Mouse (Mus musculus): Measurements from ENCODE around the gene Kras. TPM values are rescaled to one million over a fixed set of nuclear protein-coding genes. Genes with fewer than 3 reads are reported as not detected.

The Kras gene
- 10 to 100 TPM; 18.3 to 35.8 TPM for polyA plus RNA-seq (2017; shearing (Covaris generic))

DNA sequence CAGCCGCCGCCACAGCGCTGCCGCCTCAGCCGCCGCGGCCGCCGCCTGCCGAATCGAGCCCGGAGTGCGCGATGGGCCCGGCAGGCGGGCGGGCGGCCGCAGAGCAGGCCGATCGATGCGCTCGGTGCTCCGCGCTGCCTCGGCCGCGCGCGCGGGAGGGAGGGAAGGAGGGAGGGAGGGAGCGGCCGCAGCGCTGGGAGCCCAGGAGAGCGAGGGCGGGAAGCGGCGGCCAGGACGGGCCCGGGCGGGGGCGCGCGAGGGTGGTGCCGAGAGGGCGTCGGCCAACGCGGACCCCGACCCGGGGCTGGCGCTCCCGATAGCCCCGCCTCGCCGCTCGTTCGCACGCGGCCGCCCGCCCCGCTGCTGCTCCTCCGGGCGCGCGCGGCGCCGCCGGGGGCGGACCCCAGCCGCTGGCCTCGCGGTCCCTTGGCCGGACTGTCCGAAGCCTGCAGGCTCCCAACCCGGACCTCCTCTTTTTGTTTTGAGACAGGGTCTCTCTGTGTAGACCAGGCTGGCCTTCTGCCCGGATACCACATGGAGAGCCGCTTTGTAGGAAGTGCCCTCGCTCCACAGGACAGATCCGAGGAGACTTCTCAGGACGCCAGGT is at the start of gene Kras:
TSS of gene Kras (minus strand) at position 55 of the 607 bp plus-strand sequence.
- peak; percentile 68 for ATAC-seq

DNA sequence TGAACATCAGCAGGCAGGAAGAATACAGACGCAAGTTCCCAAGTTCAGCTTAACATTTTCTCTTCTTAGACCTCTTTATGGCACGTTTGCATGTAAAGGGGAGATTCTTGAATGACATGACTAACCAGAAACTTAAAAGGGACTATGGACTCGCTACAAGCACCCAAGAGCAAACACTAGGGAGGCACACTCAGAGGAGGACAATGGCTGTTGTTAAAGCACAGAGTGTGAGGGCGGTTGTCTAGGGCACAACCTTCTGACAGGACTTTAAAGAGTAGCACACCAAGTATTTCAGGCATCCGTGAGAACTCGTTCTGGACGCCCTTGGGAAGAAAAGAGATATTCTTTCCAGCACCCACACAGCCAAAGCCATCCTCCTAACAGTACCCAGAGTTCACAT is 47.6 kb upstream of the Kras start:
- ATAC-seq, result no peak

DNA sequence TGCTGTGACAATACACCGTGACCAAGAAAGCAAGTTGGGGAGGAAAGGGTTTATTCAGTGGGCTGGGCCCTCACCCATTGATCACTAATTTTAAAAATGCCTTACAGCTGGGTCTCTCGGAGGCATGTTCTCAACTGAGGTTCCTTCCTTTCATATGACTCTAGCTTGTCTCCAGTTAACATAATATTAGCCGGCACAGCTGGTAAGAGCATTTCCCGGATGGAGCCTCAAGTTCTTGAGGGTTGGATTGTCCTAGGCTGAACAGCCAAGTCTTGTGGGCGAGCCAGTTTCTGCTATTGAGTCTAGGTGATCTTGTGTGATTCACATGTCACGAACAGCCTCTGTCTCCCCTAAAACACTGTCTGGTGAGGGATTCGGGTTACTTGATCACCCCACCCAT is 46.9 kb upstream of the Kras start:
- no peak for ATAC-seq

DNA sequence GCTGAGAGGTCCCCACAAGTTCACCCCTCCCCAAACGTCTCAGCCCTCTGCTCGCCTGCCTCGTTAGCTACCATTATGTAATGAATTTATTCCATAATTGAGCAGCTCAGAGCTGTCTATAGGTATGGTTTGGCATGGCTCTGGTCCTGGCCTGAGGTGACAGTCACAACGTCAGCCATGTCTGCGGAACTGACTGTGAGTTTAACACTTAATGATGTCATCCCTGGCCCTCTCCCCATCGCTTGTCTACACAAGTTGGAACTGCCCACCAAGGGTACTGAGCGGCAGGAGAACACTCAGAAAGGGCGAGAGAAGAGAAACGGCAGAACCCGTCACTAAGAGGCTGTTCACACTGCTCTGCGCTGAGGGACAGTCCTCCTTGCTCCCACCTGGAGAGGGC is 45.1 kb upstream of the Kras start:
- ATAC-seq, result no peak

DNA sequence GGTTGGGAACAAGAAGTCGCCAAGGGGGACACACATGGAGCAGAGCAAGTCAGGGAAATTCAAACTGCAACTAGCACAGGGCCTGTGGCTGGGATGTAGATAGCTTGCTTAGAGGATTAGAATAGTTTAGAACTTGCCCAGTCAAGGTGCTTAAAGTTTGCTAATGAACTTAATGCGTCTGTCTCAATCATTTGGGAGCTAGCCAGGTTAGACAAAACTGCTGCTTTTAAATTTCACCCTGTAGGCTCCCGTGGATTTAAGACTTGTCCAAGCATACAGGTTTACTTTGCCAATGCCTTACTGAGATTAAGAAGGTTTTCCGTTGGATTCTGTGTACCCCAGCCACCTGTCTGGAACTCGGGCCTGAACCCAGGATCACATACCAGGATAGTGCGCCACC is 43.1 kb upstream of the Kras start:
- no peak for ATAC-seq

DNA sequence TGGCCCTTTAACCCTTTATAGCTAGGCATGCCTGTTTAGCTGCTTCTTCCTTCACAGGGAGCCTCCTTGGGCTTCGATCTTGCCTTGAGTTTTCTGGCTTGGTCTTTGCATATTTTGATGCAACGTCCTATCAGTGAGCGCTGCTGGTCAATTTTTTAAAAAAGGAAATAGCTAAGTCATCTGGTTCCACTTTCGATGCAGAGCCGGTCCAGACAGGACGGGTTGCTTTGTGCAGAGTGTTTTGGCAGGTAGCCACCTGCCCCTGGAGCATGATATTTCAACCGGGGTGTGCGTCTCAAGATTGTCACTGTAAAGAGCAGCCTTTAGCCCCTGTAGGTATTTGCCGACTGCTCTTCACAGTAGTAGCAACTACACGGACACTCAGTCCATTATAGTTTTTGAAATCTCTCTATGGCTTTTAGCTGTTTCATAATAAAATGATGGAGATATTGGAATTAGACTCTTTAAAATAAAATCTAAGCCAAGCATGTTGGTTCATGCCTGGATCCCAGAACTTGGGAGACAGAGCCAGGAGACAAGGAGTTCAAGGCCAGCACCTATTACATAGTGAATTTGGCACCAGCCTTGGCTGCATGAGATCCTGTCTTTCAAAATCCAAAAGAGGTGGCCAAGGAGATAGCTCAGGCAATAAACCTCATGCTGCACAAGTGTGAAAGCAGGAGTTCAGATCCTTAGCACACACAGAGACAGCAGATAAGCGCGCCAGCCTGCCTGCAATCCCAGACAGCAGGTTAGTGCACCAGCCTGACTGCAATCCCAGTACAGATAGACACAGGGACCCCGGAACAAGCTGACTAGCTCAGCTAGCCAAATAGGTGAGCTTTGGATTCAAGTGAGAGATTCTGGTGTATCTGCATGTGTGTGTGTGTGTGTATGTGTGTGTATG is 41.6 kb upstream of the Kras start:
- no peak for ATAC-seq

DNA sequence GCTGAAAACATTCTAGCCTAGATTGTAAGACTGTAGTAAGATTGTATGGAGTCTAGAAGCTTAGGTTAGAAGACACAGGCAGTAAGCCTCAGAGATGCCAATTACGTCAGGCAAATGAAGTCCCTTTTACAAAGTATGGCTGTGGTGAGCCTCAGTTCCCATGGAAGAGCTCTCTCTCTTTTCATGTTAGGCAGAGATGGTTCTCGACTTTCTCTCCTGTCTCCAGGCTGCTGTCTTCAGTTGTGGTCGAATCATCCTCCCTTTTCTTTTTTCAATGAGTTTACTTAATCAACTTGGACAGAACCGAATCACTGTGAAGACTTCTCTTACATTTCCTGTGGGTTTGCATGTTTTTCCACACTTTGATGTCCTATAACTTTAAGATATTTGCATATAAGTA is 35.6 kb upstream of the Kras start:
- ATAC-seq, result peak; percentile 49

DNA sequence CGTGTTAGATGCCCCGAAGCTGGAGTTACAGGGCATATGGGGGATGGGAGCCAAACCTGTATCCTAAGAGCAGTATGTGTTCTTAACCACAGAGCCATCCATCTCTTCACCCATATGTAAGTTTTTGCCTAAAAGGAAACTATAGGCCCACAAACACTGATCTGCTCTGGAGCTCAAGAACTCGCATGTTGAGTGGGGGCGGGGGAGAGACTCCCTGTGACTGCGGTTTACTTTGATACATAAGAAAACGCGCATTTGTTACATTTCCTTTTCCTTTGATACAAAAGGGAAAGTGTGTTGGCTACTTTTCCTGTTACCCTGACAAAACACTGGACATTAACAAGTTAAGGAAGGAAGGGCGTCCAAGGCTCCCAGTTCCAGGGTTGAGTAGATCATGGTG is 34.2 kb upstream of the Kras start:
- ATAC-seq, result peak; percentile 43

DNA sequence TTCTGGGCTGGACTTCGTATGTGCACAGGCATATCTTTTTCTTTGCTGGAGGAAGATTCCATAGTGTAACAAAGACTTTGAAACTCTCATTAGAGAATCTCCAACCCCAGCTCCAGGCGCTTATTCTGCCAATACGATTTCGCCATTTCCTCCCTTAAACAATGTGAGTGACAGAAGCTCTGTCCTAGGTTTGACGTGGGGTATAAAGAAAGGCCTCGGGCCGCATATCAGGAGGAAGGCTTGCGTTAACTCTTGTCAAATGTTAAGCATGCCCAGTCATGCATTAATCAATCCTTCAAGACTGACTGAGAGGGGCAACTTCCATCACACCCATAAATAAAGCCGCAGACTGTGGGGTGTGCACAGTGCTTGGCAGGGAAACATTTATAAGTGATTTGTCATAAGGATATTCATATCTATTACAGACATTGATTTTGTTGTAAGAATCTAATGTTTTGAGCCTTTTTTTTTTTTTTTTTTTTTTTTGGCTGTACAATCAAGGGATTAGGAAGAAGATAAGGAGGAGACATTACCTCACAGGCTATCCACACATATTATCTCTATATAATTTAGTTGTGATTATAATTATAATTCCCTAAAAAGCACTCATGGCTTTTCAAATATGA is 27.2 kb upstream of the Kras start:
- ATAC-seq, result no peak

DNA sequence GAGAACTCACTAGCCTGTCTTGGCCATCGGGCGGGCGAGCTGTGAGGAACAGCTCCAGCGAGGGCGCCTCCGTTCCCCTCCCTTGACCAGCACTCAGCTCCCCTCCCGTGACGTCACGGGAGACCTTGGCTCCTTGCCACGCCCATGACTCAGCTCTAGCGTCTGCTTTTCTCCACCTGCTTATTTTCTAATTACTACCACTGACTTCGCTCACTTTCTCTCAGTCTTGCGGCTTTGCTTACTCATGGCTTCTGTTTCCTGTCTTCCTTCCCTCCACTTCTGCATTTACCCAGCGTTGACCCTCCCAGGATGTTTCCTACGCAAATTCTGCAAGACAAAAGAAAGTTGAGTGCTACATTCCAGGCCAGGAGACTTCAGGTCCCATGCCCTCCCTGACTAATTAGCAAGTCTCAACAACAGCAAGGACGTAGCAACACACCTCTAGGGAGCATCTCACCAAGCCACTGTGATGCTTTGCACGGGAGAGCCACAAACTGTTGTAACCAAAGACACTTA is 26.3 kb upstream of the Kras start:
- ATAC-seq, result peak; percentile 87

DNA sequence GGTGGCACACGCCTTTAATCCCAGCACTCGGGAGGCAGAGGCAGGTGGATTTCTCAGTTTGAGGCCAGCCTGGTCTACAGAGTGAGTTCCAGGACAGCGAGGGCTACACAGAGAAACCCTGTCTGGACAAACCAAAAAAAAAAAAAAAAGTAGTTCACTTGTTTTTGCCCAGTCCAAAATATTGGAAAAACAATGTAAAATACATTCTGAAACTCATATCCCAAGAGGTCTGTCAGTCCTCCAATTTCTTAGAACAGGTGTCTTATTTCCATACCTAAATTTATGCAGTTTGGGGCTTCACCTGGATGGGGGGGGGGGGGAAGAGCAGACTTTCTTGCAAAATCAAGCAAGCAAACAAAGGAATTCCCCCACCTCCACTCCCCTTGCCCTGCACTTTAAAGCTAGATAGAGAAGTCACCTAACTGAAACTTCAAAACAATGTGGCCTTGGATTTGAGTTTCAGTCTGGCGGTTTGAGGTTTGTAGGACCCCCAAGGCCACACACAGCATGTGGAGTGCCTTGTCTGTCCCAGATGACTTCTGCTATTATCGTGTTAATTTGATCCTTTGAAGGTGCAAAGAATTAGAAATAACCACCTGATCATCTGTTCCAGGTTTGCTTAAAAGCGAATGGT is 25.7 kb upstream of the Kras start:
- peak; percentile 49 for ATAC-seq

DNA sequence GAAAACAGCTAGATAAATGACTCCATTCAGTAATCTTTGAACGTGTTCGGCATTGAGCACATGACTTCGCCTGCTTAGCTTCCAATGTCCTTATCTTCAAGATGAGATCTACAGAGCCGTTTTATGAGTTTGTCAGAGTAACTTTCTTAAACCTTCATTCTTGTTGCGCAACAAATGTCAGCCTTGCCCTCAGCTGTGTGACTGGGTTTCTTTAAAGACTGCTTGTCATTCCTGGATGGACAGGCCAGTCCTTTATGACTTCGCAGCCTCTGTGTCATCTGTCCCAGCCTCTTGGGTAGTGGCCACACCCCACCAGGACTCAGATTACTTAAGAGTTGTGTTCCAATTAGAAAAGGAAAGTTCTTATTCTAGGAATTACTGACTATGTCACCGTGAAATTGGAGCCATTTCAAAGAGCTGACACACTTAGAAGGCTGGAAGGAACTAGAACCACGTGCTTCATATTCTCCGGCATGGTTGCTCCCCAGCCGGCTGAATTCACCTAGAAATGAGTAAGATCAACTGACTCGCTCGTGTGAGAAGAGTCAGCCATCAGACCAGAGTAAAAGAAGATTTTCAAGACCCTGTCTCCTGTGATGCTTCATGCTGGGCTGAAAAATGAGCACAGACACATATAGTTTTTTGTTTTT is 24.1 kb upstream of the Kras start:
- ATAC-seq, result no peak

DNA sequence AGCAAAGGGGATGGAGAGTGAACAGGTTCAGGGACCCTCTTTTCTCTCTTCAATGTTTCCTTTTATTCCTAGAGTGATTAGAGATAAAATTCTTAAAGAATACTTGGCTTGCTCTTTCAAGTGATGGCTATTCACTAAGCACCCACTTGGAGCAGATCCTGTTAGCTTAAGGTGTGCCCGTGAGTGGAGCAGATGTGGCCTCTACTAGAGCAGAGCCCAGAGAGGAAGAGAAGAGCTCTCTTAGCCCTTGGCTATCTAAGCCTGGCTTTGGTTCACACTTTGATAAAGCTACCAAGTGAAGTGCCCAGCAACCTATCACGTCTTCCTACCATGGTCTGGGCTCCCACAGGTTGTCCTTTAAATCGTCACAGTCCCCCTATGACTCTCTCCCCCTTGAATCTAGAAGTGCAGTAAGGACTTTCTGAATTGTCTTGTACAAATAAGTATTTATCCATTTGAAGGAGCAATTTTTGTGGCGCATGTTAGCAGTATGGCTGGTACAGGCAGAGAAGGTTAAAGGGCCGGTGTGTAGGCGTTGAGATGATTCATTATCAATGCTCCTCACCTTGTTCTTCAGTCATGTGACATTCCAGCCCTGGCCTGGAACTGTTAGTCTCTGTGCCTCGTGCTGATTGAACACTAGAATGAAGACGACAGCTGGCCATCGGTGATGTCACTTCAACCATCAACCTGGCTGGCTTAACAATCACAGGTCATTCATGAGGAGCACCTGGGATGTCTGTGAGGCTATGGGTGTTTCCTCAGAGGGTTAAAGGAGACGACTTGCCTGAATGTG is 22.3 kb upstream of the Kras start:
- ATAC-seq, result no peak

DNA sequence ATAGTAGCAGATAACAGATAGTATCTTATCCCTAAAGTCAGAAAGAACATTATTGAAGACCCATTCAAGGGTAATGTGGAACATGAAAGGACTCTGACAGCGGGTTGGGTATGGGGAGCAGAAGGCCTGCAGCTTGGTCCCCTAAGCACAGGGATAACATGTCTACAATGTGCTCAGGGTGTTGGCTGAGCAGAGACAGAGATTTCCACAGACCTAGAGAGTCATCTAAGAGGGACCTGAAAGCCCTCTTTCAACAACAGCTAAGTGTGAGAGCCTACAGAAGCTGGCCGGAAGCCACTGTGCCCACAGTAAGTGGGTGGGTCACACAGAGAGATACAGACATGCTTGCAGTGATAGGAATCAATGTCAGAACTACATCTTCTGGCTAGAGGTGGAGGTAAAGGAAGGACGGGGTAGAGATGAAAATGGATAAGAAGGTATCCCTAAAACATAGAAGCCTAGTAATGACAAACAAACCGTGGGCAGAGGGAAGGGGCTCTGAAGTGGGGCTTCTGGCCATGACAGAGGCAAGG is 19.3 kb upstream of the Kras start:
- peak; percentile 25 for ATAC-seq

DNA sequence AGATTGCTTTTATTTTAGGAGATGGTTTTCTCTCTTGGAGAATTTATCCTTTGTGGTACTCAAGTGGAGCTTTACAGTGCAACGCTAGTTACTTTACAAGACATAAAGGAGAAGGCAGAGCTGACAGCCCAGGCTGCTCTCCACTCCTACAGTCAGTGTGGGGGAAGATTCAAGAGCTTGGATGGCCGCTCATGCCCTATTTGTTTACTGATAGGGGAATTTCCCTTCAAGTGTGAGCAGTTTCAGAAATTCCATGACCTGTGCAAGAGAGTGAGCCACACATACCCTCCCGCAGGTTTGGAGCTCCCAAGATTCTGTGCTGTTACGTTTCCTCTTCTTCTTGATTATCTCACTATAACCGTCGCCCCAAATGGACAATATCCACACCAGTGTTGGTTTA is 17.7 kb upstream of the Kras start:
- ATAC-seq, result peak; percentile 34

DNA sequence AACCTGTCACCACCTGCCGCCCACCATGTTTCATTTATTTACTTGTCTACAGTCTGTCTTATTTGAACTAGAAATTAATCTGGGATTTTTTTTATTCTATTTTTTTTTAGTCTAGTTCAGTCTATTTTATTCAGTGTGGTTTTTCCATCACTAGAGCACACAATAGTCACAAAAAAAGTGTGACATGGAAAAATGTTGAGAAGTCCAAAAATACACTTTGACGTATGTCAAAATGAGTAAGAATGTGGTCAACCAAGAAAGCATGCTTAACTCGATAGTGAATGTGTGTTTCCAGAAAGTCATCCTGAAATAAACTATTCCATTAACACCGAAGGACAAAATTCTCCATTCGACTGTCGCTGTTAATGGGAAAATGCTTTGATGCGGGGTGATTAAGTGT is 12.3 kb upstream of the Kras start:
- no peak for ATAC-seq

DNA sequence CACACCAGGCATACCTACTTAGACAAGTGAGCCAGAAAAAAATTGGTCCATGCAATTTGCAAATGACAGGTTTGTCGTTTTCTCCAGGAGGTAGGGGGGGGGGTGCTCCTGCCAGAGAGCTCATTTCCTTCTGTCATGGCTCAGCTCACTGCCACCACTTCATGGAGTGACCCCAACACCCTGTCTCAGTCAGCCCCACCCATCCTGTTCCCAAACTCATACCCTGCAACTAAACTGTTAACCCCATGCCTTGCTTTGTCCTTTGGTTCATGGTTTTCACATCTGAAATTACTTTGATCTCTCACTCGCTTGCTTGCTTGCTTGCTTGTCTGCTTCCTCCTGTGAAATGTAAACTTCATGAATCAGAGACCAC is 6.6 kb upstream of the Kras start:
- no peak for ATAC-seq

DNA sequence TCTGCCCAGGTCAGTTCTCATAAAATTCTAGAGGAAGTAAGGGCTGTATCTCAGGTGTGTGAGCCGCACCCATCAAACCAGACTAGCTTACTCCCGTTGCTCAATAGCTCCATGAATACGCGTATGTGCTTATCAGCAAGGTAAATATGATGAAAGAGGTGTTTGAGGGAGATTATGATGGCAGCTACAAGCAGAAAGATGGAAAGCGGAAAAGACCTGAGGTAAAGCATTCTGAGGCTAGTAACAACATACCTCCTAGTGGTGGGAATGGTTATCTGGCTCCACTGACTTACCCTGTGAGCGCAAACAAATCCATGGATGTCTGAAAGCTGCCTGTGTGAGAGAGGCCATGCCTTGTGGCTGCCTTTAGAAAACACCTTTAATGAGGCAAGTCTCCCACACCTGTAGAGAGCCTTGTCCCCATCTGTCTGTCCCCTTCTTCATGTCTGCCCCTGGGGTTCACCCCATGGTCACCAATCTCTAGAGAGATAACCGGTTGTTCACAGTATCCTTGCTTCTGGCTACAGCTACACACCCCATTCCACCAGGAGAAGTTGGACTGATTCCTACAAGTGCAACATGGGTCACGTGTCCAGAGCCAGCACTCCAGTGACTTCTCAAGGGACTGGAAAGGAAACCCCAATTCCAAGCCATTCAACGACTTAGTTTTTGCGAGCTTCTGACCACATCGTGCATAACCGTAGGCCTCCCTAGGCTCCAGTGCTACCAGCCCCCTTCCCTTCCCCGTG is 6.1 kb upstream of the Kras start:
- ATAC-seq, result no peak

DNA sequence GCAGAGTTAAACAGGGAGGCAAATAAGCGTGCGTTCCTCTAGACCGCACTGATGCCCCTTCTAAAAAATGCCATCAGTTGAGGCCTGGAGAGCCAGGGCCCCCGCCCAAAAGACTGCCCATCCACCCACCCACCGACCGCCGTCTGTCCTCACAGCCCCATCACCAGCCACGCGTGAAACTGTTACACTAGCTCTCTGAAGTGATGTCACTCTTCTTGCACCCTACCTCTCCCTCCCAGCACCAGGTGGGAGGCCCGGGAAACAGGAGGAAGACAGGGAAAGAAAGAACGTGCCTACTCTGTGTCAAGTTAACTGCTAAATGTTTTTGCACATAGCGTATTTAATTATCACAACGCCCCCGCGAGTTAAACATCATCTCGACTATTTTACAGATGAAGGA is 781 bp upstream of the Kras start:
- no peak for ATAC-seq

DNA sequence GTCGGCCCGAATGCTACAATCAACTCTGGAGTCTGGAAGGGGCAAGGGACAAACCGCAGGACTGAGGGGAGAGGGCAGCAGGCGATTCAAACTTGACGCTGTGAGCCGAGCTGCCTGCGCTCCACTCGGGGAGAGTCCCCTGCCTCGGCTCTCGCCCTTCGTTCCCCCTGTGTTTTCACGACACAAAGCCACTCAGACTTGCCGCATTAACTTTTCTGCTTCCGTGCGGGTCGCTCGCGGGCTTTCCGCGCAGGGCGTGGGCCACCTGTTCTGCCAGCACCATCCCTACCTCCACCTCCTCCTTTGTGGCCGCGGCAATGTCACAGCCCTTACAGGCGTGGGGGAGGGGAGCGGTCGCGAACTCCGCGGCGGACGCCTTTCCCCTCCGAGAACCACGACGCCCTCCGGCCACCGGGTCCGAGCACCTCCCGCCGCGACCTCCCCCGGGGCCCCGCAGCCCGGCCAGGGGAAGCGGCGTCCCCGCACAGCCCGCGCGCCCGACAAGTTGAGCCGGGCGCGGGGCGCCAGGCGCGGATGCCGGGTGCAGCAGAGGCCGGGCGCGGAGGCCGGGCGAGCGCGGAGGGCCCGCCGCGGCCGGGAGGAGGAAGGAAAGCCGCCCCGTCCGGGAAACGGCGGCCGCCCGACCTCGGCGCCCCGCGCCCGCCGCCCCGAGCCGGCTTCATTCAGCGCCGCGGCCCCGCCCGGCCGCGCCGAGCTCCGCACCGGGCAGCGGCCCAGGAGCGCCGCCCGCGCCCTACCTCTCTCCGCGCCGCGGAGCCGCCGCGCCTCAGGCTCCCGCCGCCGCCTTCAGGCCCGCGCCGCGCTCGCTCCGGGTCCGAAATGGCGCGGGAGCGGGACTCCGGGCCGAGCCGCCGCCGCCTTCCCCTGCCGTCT is 501 bp downstream of the Kras start:
- ATAC-seq, result peak; percentile 70
